Mouse (Mus musculus): ENCODE measurements around the gene Pard3. TPM values are rescaled to one million over a fixed set of nuclear protein-coding genes. Genes with fewer than 3 reads are reported as not detected.

The Pard3 gene
- polyA plus RNA-seq, 1 experiment from 2014 or later = 14.5 TPM

DNA sequence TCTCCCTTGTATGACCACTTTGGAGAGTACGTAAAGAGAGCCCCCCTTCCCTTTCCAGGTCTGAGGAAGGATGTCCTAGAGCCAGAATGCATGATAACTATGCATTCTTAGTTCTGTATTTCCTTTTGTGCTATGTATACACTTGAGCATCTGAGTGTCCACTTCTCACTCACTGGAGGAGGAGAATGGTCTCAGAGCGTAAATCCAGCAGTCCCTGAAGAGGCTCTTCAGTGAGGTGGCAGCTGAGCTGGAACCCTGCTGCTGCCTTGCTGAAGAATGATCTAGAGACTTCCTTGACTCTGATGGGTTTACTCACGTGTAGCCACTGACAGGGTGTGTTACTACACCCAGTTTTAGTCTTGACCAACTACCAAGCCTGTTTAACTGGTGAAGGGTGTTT, 107.2 kb downstream of the Pard3 start:
- Histone ChIP-seq H3K4me3 (ENCODE audit: low read depth, low read length) (no peak overlapping the region), H3K9ac (ENCODE audit: low read depth, low read length) (no peak overlapping the region), H3K27ac (ENCODE audit: low read depth, low read length) (no peak overlapping the region), H3K4me2 (no peak overlapping the region), H3K4me1 (replicated peaks; ENCODE audit: control insufficient read depth, insufficient read depth, low read length) (no peaks in the 10 kb centered on the region), H3K36me3 (ENCODE audit: control insufficient read depth, insufficient read depth, low read length) (no peaks in the 10 kb centered on the region), H3K9me3 (ENCODE audit: control insufficient read depth, low read length) (no peaks in the 10 kb centered on the region), H3K27me3 (replicated peaks; ENCODE audit: control insufficient read depth, insufficient read depth, low read length) (no peaks in the 10 kb centered on the region)
- ATAC-seq (replicated peaks; ENCODE audit: low FRiP score) (no peak), DNase-seq (ENCODE audit: low spot score) (no peak)
- WGBS = 82% methylated on average over 3 of the region's 3 CpGs

DNA sequence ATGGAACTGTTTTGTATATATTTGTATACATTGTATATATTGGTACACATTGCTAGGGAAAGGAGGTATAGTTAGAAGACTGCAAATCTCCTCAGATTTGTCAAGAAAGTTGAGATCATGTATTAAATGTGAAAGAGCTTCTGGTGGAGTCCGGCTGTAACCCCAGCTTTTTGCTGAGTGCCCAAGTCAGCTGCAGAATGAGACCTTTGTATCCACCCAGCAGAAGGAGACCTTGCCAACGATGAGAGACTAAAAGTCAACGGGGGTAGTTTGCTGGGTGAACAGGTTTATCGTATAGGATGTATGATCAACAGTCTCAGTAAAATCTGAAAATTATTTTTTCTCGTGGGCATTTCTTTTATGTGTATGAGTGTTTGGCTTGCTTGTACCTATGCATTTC, 109.8 kb downstream of the Pard3 start:
- H3K27me3 ChIP-seq (replicated peaks; ENCODE audit: control insufficient read depth, insufficient read depth, low read length) = no peaks in the 10 kb centered on the region
- DNase-seq (ENCODE audit: low spot score) (no peak), ATAC-seq (replicated peaks; ENCODE audit: low FRiP score) (no peak)
- no peak overlapping the region for H3K27ac ChIP-seq (ENCODE audit: low read depth, low read length)
- H3K4me3 ChIP-seq (ENCODE audit: low read depth, low read length) = no peak overlapping the region
- no peaks in the 10 kb centered on the region for H3K9me3 ChIP-seq (ENCODE audit: control insufficient read depth, low read length)
- H3K36me3 ChIP-seq (ENCODE audit: control insufficient read depth, insufficient read depth, low read length) = no peaks in the 10 kb centered on the region
- no peak overlapping the region for H3K9ac ChIP-seq (ENCODE audit: low read depth, low read length)
- H3K4me2 ChIP-seq = no peak overlapping the region
- 89% methylated on average over 5 of the region's 5 CpGs for WGBS
- no peaks in the 10 kb centered on the region for H3K4me1 ChIP-seq (replicated peaks; ENCODE audit: control insufficient read depth, insufficient read depth, low read length)

DNA sequence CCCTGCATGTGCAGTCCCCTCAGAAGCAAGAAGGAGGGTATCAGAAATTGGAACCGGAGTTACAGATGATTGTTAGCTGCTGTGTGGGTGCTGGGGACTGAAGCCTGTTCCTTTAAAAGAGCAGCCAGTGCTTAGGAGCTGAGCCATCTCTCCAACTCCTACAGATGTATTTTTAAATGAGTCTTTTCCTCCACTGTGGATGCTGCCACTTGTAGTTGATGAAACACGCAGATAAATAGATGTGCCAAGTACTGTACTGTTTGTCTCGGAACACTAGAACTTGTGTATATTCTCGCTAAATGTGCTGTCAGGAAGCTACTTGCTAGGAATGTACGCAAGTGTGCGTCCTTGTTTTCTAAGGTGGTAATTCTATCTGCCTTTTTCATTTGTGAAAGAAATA, 110.7 kb downstream of the Pard3 start:
- H3K9me3 ChIP-seq (ENCODE audit: control insufficient read depth, low read length) = no peaks in the 10 kb centered on the region
- no peak overlapping the region for H3K4me3 ChIP-seq (ENCODE audit: low read depth, low read length)
- ATAC-seq (replicated peaks; ENCODE audit: low FRiP score) = no peak
- no peaks in the 10 kb centered on the region for H3K27me3 ChIP-seq (replicated peaks; ENCODE audit: control insufficient read depth, insufficient read depth, low read length)
- no peak for DNase-seq (ENCODE audit: low spot score)
- WGBS = 88% methylated on average over 6 of the region's 6 CpGs
- no peak overlapping the region for H3K27ac ChIP-seq (ENCODE audit: low read depth, low read length)
- no peaks in the 10 kb centered on the region for H3K4me1 ChIP-seq (replicated peaks; ENCODE audit: control insufficient read depth, insufficient read depth, low read length)
- H3K36me3 ChIP-seq (ENCODE audit: control insufficient read depth, insufficient read depth, low read length) = no peaks in the 10 kb centered on the region
- H3K9ac ChIP-seq (ENCODE audit: low read depth, low read length) = no peak overlapping the region
- no peak overlapping the region for H3K4me2 ChIP-seq

DNA sequence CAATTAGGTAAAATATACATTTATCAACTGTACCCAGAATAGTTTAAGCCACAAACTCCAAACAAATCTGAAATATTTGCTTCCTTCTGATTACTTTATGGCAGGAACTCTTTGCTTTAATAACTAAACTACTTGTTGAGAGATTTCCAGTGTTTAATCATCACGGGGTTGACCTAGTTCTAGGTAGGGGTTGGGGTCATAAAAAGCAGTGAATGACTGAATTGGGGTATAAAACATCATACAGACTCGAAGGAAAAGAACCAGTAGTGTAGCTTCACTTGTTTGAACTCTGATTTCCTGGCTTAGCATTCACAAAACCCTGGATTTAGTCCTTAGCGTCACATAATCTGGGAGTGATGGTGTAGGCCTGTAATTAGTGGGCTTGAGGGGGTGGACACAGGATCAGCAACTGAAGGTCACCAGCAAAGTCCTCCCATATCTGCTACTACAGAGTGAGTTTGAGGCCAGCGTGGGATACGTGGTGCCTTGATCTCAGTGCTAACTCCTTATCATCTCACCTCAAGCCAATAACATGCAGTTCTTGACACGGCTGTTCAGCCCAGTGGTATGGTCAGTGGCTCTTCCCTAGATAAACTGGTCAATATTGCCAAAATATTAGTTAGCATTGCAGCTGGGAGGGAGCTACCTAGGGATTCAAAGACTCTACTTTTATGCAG, 111.6 kb downstream of the Pard3 start:
- DNase-seq (ENCODE audit: low spot score) (no peak), ATAC-seq (replicated peaks; ENCODE audit: low FRiP score) (no peak)
- H3K9ac ChIP-seq (ENCODE audit: low read depth, low read length) = no peak overlapping the region
- no peak overlapping the region for H3K27ac ChIP-seq (ENCODE audit: low read depth, low read length)
- no peaks in the 10 kb centered on the region for H3K4me1 ChIP-seq (replicated peaks; ENCODE audit: control insufficient read depth, insufficient read depth, low read length)
- H3K4me3 ChIP-seq (ENCODE audit: low read depth, low read length) = no peak overlapping the region
- 67% methylated on average over 6 of the region's 6 CpGs for WGBS
- no peaks in the 10 kb centered on the region for H3K36me3 ChIP-seq (ENCODE audit: control insufficient read depth, insufficient read depth, low read length)
- no peak overlapping the region for H3K4me2 ChIP-seq
- H3K9me3 ChIP-seq (ENCODE audit: control insufficient read depth, low read length) = no peaks in the 10 kb centered on the region
- H3K27me3 ChIP-seq (replicated peaks; ENCODE audit: control insufficient read depth, insufficient read depth, low read length) = no peaks in the 10 kb centered on the region

DNA sequence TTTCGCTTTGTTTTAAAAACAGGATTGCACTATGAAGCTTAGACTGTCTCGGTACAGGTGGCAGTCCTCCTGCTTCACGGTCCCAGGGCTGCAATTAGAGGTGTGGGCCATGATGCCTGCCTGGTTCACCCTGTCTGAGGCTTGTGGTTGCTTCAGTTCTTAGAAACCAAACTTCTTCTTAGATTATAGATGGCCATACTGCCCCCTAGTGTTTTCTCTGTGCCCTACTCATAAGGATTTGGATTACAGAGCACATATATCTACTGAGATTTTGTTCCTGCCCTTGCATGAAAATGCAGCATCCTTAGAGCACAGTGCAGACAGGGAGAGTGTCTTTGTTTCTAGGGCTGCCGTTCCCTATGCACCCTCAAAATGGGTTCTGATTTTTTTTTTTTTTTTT, 114.9 kb downstream of the Pard3 start:
- H3K4me3 ChIP-seq (ENCODE audit: low read depth, low read length) = no peak overlapping the region
- no peak overlapping the region for H3K27ac ChIP-seq (ENCODE audit: low read depth, low read length)
- peak; percentile 36; the same call in 1 of the 2 replicates for ATAC-seq (replicated peaks; ENCODE audit: low FRiP score)
- DNase-seq (ENCODE audit: low spot score) = no peak
- no peak overlapping the region for H3K4me2 ChIP-seq
- H3K9me3 ChIP-seq (ENCODE audit: control insufficient read depth, low read length) = no peaks in the 10 kb centered on the region
- H3K27me3 ChIP-seq (replicated peaks; ENCODE audit: control insufficient read depth, insufficient read depth, low read length) = no peaks in the 10 kb centered on the region
- 58% methylated on average over 4 of the region's 4 CpGs for WGBS
- H3K4me1 ChIP-seq (replicated peaks; ENCODE audit: control insufficient read depth, insufficient read depth, low read length) = peaks cover 10% of the 10 kb centered on the region
- H3K36me3 ChIP-seq (ENCODE audit: control insufficient read depth, insufficient read depth, low read length) = no peaks in the 10 kb centered on the region
- H3K9ac ChIP-seq (ENCODE audit: low read depth, low read length) = no peak overlapping the region

DNA sequence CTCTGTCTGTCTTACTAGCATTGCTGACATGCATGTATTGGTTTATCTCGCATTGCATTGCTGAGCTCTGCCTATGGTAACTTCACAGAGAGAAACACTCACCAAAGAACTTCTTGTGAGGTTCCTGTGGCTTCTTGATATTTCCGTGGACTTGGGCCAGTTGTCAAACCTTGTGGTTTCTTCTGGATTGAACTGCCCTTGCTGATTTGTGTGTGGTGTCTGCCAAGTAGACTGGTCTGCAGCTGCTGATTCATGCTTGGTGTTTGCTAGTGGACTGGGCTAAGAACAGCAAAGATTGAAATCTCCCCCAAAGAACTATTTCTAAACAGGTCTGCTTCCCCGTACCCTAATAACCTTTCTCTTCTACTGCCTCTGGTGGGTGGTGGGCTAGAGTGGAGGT, 117.6 kb downstream of the Pard3 start:
- ATAC-seq (replicated peaks; ENCODE audit: low FRiP score) = no peak
- no peak for DNase-seq (ENCODE audit: low spot score)
- Histone ChIP-seq H3K4me2 (no peak overlapping the region), H3K9ac (ENCODE audit: low read depth, low read length) (no peak overlapping the region), H3K27ac (ENCODE audit: low read depth, low read length) (no peak overlapping the region), H3K4me1 (replicated peaks; ENCODE audit: control insufficient read depth, insufficient read depth, low read length) (peaks cover 15% of the 10 kb centered on the region), H3K4me3 (ENCODE audit: low read depth, low read length) (no peak overlapping the region), H3K9me3 (ENCODE audit: control insufficient read depth, low read length) (no peaks in the 10 kb centered on the region), H3K36me3 (ENCODE audit: control insufficient read depth, insufficient read depth, low read length) (no peaks in the 10 kb centered on the region), H3K27me3 (replicated peaks; ENCODE audit: control insufficient read depth, insufficient read depth, low read length) (no peaks in the 10 kb centered on the region)
- WGBS = 69% methylated on average over 3 of the region's 3 CpGs

DNA sequence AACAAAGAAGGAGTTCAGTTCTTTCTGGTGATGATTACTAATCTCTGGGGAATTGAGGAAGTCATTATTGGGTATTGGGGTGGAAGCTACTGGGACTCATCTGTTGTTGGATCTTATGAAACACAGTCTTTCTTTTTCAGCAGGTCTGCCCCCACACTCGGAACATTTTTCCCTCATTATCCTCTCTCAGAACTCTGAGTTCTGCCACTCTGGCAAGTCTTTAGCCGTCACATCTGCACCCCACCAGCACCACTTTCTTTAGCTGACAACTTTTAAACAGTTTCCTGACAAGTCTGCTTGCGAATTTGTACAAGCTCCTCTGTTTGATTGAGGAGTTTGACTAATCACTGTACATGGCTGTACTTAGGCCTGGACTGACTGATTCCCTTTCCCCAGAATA, 118.4 kb downstream of the Pard3 start:
- no peak overlapping the region for H3K4me3 ChIP-seq (ENCODE audit: low read depth, low read length)
- H3K27me3 ChIP-seq (replicated peaks; ENCODE audit: control insufficient read depth, insufficient read depth, low read length) = no peaks in the 10 kb centered on the region
- no peak overlapping the region for H3K9ac ChIP-seq (ENCODE audit: low read depth, low read length)
- no peaks in the 10 kb centered on the region for H3K9me3 ChIP-seq (ENCODE audit: control insufficient read depth, low read length)
- no peak overlapping the region for H3K4me2 ChIP-seq
- H3K27ac ChIP-seq (ENCODE audit: low read depth, low read length) = no peak overlapping the region
- H3K36me3 ChIP-seq (ENCODE audit: control insufficient read depth, insufficient read depth, low read length) = no peaks in the 10 kb centered on the region
- peaks cover 15% of the 10 kb centered on the region for H3K4me1 ChIP-seq (replicated peaks; ENCODE audit: control insufficient read depth, insufficient read depth, low read length)
- DNase-seq (ENCODE audit: low spot score) (no peak), ATAC-seq (replicated peaks; ENCODE audit: low FRiP score) (no peak)
- 85% methylated on average over 3 of the region's 3 CpGs for WGBS

DNA sequence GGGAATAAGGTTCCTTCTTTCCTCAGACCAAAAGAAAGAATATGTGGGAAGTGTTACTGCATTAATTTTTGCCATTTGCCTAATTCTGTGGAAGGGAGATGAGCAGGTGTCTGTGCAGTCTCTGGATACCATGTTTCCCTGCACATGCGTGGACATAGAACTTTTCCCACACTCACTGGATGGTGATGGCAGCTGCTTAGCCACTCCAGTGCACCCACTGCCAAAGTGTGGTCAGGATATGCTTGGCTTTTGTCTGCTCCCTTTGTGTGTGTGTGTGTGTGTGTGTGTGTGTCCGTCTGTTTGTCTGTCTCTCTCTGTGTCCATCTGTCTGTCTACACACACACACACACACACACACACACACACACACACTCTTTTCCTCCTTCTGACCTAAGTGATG, 119.8 kb downstream of the Pard3 start:
- DNase-seq (ENCODE audit: low spot score) (no peak), ATAC-seq (replicated peaks; ENCODE audit: low FRiP score) (no peak)
- H3K4me2 ChIP-seq = peak overlapping the region; percentile 17; the same call in 1 of the 2 replicates
- H3K4me3 ChIP-seq (ENCODE audit: low read depth, low read length) = no peak overlapping the region
- no peaks in the 10 kb centered on the region for H3K36me3 ChIP-seq (ENCODE audit: control insufficient read depth, insufficient read depth, low read length)
- 67% methylated on average over 2 of the region's 2 CpGs for WGBS
- no peak overlapping the region for H3K27ac ChIP-seq (ENCODE audit: low read depth, low read length)
- H3K4me1 ChIP-seq (replicated peaks; ENCODE audit: control insufficient read depth, insufficient read depth, low read length) = peaks cover 15% of the 10 kb centered on the region
- no peak overlapping the region for H3K9ac ChIP-seq (ENCODE audit: low read depth, low read length)
- no peaks in the 10 kb centered on the region for H3K9me3 ChIP-seq (ENCODE audit: control insufficient read depth, low read length)
- H3K27me3 ChIP-seq (replicated peaks; ENCODE audit: control insufficient read depth, insufficient read depth, low read length) = no peaks in the 10 kb centered on the region

DNA sequence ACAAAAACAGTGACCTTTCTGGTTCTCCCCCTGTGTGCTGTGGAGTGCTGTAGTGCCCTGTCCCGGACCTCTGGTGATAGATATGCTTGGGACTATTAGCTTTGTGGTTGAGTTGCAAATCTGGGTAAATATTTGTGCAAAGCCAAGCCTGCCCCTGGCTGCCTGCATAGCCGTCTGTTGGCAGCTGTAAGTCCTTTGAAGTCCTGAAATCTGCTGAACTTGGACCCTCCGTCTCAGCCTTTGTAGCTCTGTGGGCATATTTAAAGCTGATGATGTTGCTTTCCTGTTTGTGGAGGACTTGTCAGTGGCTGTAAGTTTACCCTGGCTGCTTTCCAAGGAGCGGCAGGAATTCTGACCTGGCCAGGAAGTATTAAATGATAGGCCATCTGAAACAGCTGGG, 120.3 kb downstream of the Pard3 start:
- H3K27ac ChIP-seq (ENCODE audit: low read depth, low read length) = no peak overlapping the region
- DNase-seq (ENCODE audit: low spot score) = no peak
- 52% methylated on average over 4 of the region's 4 CpGs for WGBS

More for the DNA sequence above, 120.3 kb downstream of the Pard3 start:
- no peak overlapping the region for H3K4me3 ChIP-seq (ENCODE audit: low read depth, low read length)
- no peaks in the 10 kb centered on the region for H3K36me3 ChIP-seq (ENCODE audit: control insufficient read depth, insufficient read depth, low read length)
- no peak overlapping the region for H3K4me2 ChIP-seq
- peak; percentile 55 for ATAC-seq (replicated peaks; ENCODE audit: low FRiP score)
- H3K27me3 ChIP-seq (replicated peaks; ENCODE audit: control insufficient read depth, insufficient read depth, low read length) = no peaks in the 10 kb centered on the region
- H3K9ac ChIP-seq (ENCODE audit: low read depth, low read length) = no peak overlapping the region
- H3K9me3 ChIP-seq (ENCODE audit: control insufficient read depth, low read length) = no peaks in the 10 kb centered on the region
- peaks cover 15% of the 10 kb centered on the region for H3K4me1 ChIP-seq (replicated peaks; ENCODE audit: control insufficient read depth, insufficient read depth, low read length)
